Mouse (Mus musculus) cerebellum, postnatal 4 days (tissue): ENCODE data around the gene Fgfr2.
A peak's percentile ranks its signal among the peaks of the same experiment; 100 is the strongest.
"Not testable (repeated sequence)": the region's sequence is repeated elsewhere in the genome, so short reads cannot be mapped to it uniquely, and the experiment has no call there.

Experiments
- DNase-seq, 2 experiments: peaks; one replicate each; pipeline ENCODE4 v3.0.0; 2022; ENCODE audit warnings: low spot score in 2 of 2, mixed read lengths in 1 of 2

The Fgfr2 gene

GRCm38 (mm10) chr7:131539979-131540378 is 1583.2 kb downstream of the Fgfr2 start:
- DNase-seq = peak; percentile 77 to 88

GRCm38 (mm10) chr7:131503739-131504138 is 1619.4 kb downstream of the Fgfr2 start:
- no peak for DNase-seq

GRCm38 (mm10) chr7:131478403-131478802 is 1644.7 kb downstream of the Fgfr2 start:
- DNase-seq = no peak

- DNase-seq = no peak
Measured at GRCm38 (mm10) chr7:131477140-131477539, 1646.0 kb downstream of the Fgfr2 start.

GRCm38 (mm10) chr7:131471551-131471950 is 1651.6 kb downstream of the Fgfr2 start:
- DNase-seq = no peak

GRCm38 (mm10) chr7:131469506-131469905 is 1653.6 kb downstream of the Fgfr2 start:
- DNase-seq = no peak

- no peak for DNase-seq
Measured at GRCm38 (mm10) chr7:131467312-131467711, 1655.8 kb downstream of the Fgfr2 start.

- no peak for DNase-seq
Measured at GRCm38 (mm10) chr7:131465735-131466134, 1657.4 kb downstream of the Fgfr2 start.

- no peak for DNase-seq
Measured at GRCm38 (mm10) chr7:131465117-131465601, 1658.0 kb downstream of the Fgfr2 start.

- no peak for DNase-seq
Measured at GRCm38 (mm10) chr7:131456714-131457113, 1666.4 kb downstream of the Fgfr2 start.

GRCm38 (mm10) chr7:131437051-131437450 is 1686.1 kb downstream of the Fgfr2 start:
- DNase-seq = no peak

- DNase-seq = no peak
Measured at GRCm38 (mm10) chr7:131434276-131434675, 1688.9 kb downstream of the Fgfr2 start.

- DNase-seq = peak in 1 of 2 experiments; percentile 35
Measured at GRCm38 (mm10) chr7:131432244-131432643, 1690.9 kb downstream of the Fgfr2 start.

GRCm38 (mm10) chr7:131427331-131427730 is 1695.8 kb downstream of the Fgfr2 start:
- DNase-seq = no peak

- no peak for DNase-seq
Measured at GRCm38 (mm10) chr7:131424912-131425311, 1698.2 kb downstream of the Fgfr2 start.

GRCm38 (mm10) chr7:131417605-131418004 is 1705.5 kb downstream of the Fgfr2 start:
- DNase-seq = no peak

- not testable (repeated sequence) for DNase-seq
Measured at GRCm38 (mm10) chr7:131416742-131417141, 1706.4 kb downstream of the Fgfr2 start.

GRCm38 (mm10) chr7:131411941-131412270 is 1711.2 kb downstream of the Fgfr2 start:
- DNase-seq = no peak

GRCm38 (mm10) chr7:131411221-131411940 is 1711.8 kb downstream of the Fgfr2 start:
- no peak for DNase-seq

- peak; percentile 93 to 96 for DNase-seq
Measured at GRCm38 (mm10) chr7:131410416-131411058, 1712.6 kb downstream of the Fgfr2 start, which contains the start of the genes Ikzf5 and Acadsb. Gene Ikzf5, minus strand, starts transcription at chr7:131410521. Gene Acadsb, plus strand, starts transcription at chr7:131410601.

GRCm38 (mm10) chr7:131409988-131410385 is 1713.2 kb downstream of the Fgfr2 start:
- no peak for DNase-seq

GRCm38 (mm10) chr7:131409321-131409987 is 1713.7 kb downstream of the Fgfr2 start:
- DNase-seq = no peak
